Mouse (Mus musculus) forebrain, postnatal 0 days (tissue): ENCODE data around the gene Siah1a. TPM values are rescaled to one million over a fixed set of nuclear protein-coding genes. Genes with fewer than 3 reads are reported as not detected.
A peak's percentile ranks its signal among the peaks of the same experiment; 100 is the strongest.

Experiments used
- ATAC-seq: fragments of 200-750 bp; cut with Nextera tagmentation; 2 replicates; pipeline ENCODE4 v1.8.0; 2017; ENCODE audit warnings: mild to moderate bottlenecking, moderate library complexity
- DNase-seq: peaks from one replicate; pipeline ENCODE4 v3.0.0-alpha.2; 2015
- H3K27ac ChIP-seq: fragments of 300-500 bp; sonication (generic); 2 replicates; pipeline ENCODE4 v1.5.1; 2014; ENCODE audit warnings: low read depth, mild to moderate bottlenecking, antibody characterized with exemption, low read length, moderate library complexity, mixed read lengths
- H3K27me3 ChIP-seq: fragments of 300-500 bp; sonication (generic); 2 replicates; pipeline ENCODE4 v1.6.1; 2014; ENCODE audit warnings: mild to moderate bottlenecking, low read length, mixed read lengths; ENCODE audit not compliant: insufficient read depth
- H3K36me3 ChIP-seq: fragments of 300-500 bp; sonication (generic); 2 replicates; pipeline ENCODE4 v1.6.1; 2014; ENCODE audit warnings: mild to moderate bottlenecking, moderate library complexity; ENCODE audit not compliant: insufficient read depth
- H3K4me1 ChIP-seq: fragments of 300-500 bp; sonication (generic); 2 replicates; pipeline ENCODE4 v1.6.1; 2014; ENCODE audit warnings: antibody characterized with exemption; ENCODE audit not compliant: insufficient read depth
- H3K4me2 ChIP-seq: fragments of 300-500 bp; sonication (generic); 2 replicates; pipeline ENCODE4 v1.6.1; 2014; ENCODE audit warnings: low read depth, mild to moderate bottlenecking, moderate library complexity
- H3K4me3 ChIP-seq: fragments of 300-500 bp; sonication (generic); 2 replicates; pipeline ENCODE4 v1.5.1; 2014; ENCODE audit warnings: low read depth, low read length, mixed read lengths
- H3K9ac ChIP-seq: fragments of 300-500 bp; sonication (generic); 2 replicates; pipeline ENCODE4 v1.6.1; 2014; ENCODE audit warnings: mild to moderate bottlenecking
- H3K9me3 ChIP-seq: fragments of 300-500 bp; sonication (generic); 2 replicates; pipeline ENCODE4 v1.6.1; 2016; ENCODE audit warnings: low read length
- CTCF ChIP-seq: sonication (generic); IDR thresholded peaks from 2 replicates; pipeline ENCODE4 v1.5.1; 2016; ENCODE audit warnings: antibody characterized with exemption, control low read depth, low read depth
- WGBS: fragments of 180-500 bp; shearing (Covaris S2); extraction: QIAGEN DNeasy Blood & Tissue Kit; methylation state at CpG from one replicate; pipeline ENCODE4 v1.1.7; 2014; 5-methylcytosine and 5-hydroxymethylcytosine counted together
- polyA plus RNA-seq: library from polyadenylated mRNA; unstranded; fragments of >200 nt; fragmentation: Nextera tagmentation; extraction: Ambion mirVana; gene quantifications from 2 replicates; pipeline ENCODE4 v1.2.1, GENCODE M21; 2015
- total RNA-seq: library from RNA; depleted of rRNA; stranded (reverse); fragments of >200 nt; gene quantifications from 2 replicates; pipeline ENCODE4 v1.2.3, GENCODE M21; 2014

Gene Siah1a
- total and polyA plus RNA-seq, 2 experiments from 2014 or later: 87.3 to 101 TPM

- Histone ChIP-seq H3K9ac (no peak overlapping the region), H3K4me1 (no peaks in the 10 kb centered on the region), H3K27ac (no peak overlapping the region), H3K4me2 (no peak overlapping the region), H3K36me3 (no peaks in the 10 kb centered on the region; the same call in 1 of the 2 replicates), H3K4me3 (no peak overlapping the region), H3K9me3 (no peaks in the 10 kb centered on the region), H3K27me3 (no peaks in the 10 kb centered on the region)
- WGBS: 80% methylated on average over 8 of the region's 8 CpGs
- no peak for TF ChIP-seq CTCF
- DNase-seq (no peak), ATAC-seq (no peak)
These were observed 33.5 kb upstream of the Siah1a start for GRCm38 (mm10) chr8:86779207-86779606.

- Histone ChIP-seq H3K4me1 (no peaks in the 10 kb centered on the region), H3K9ac (no peak overlapping the region), H3K4me2 (no peak overlapping the region), H3K36me3 (no peaks in the 10 kb centered on the region; the same call in 1 of the 2 replicates), H3K27me3 (no peaks in the 10 kb centered on the region), H3K27ac (no peak overlapping the region), H3K4me3 (no peak overlapping the region), H3K9me3 (no peaks in the 10 kb centered on the region)
- TF ChIP-seq CTCF: no peak
- DNase-seq (no peak), ATAC-seq (no peak)
- WGBS: 79% methylated on average over 1 of the region's 1 CpGs
These were observed 24.4 kb upstream of the Siah1a start for GRCm38 (mm10) chr8:86769945-86770715.

GRCm38 (mm10) chr8:86768499-86768898 lies 22.8 kb upstream of the Siah1a start:
- Histone ChIP-seq H3K4me2 (no peak overlapping the region), H3K4me3 (no peak overlapping the region), H3K27me3 (no peaks in the 10 kb centered on the region), H3K27ac (no peak overlapping the region), H3K36me3 (no peaks in the 10 kb centered on the region), H3K9ac (no peak overlapping the region), H3K4me1 (no peaks in the 10 kb centered on the region), H3K9me3 (no peaks in the 10 kb centered on the region)
- no peak for DNase-seq
- WGBS: 73% methylated on average over 5 of the region's 5 CpGs
- no peak for ATAC-seq
- TF ChIP-seq CTCF: no peak

- H3K9me3 ChIP-seq: no peaks in the 10 kb centered on the region
- no peak overlapping the region for H3K4me3 ChIP-seq
- H3K4me1 ChIP-seq: no peaks in the 10 kb centered on the region
- H3K4me2 ChIP-seq: no peak overlapping the region
- H3K9ac ChIP-seq: no peak overlapping the region
- WGBS: 82% methylated on average over 9 of the region's 9 CpGs
- H3K27me3 ChIP-seq: no peaks in the 10 kb centered on the region
- TF ChIP-seq CTCF: no peak
- ATAC-seq (0 out of 2 replicates have a peak, but pooled peaks have one; percentile 12), DNase-seq (peak; percentile 3)
- no peaks in the 10 kb centered on the region for H3K36me3 ChIP-seq
- H3K27ac ChIP-seq: no peak overlapping the region
These were observed 20.9 kb upstream of the Siah1a start for GRCm38 (mm10) chr8:86766548-86767211.

- ATAC-seq (no peak), DNase-seq (no peak)
- Histone ChIP-seq H3K4me1 (no peaks in the 10 kb centered on the region), H3K9ac (no peak overlapping the region), H3K27me3 (no peaks in the 10 kb centered on the region), H3K9me3 (no peaks in the 10 kb centered on the region), H3K4me2 (no peak overlapping the region), H3K27ac (no peak overlapping the region), H3K4me3 (no peak overlapping the region), H3K36me3 (no peaks in the 10 kb centered on the region)
- TF ChIP-seq CTCF: no peak
- 90% methylated on average over 8 of the region's 8 CpGs for WGBS
These were observed 19.9 kb upstream of the Siah1a start for GRCm38 (mm10) chr8:86765669-86766068.

GRCm38 (mm10) chr8:86765155-86765554 lies 19.4 kb upstream of the Siah1a start:
- no peaks in the 10 kb centered on the region for H3K4me1 ChIP-seq
- ATAC-seq (no peak), DNase-seq (no peak)
- H3K4me3 ChIP-seq: no peak overlapping the region
- H3K4me2 ChIP-seq: no peak overlapping the region
- H3K9ac ChIP-seq: no peak overlapping the region
- H3K36me3 ChIP-seq: no peaks in the 10 kb centered on the region
- no peaks in the 10 kb centered on the region for H3K27me3 ChIP-seq
- no peak for TF ChIP-seq CTCF
- no peak overlapping the region for H3K27ac ChIP-seq
- H3K9me3 ChIP-seq: no peaks in the 10 kb centered on the region
- WGBS: 89% methylated on average over 10 of the region's 10 CpGs

- WGBS: 48% methylated on average over 5 of the region's 5 CpGs
- no peak for TF ChIP-seq CTCF
- DNase-seq (no peak), ATAC-seq (no peak)
- Histone ChIP-seq H3K9me3 (no peaks in the 10 kb centered on the region), H3K4me2 (no peak overlapping the region), H3K4me3 (no peak overlapping the region), H3K27me3 (no peaks in the 10 kb centered on the region), H3K9ac (no peak overlapping the region), H3K36me3 (no peaks in the 10 kb centered on the region), H3K4me1 (no peaks in the 10 kb centered on the region), H3K27ac (no peak overlapping the region)
These were observed 17.1 kb upstream of the Siah1a start for GRCm38 (mm10) chr8:86762806-86763205.
